Mouse (Mus musculus) intestine, embryonic 16.5 days (tissue): ENCODE measurements around the gene Mfsd4b2. TPM values are rescaled to one million over a fixed set of nuclear protein-coding genes. Genes with fewer than 3 reads are reported as not detected.

Experiments used
- ATAC-seq: fragments of 200-750 bp; cut with Nextera tagmentation; 2 replicates; pipeline ENCODE4 v1.8.0; 2017; ENCODE audit warnings: moderate TSS enrichment, moderate library complexity
- H3K27ac ChIP-seq: fragments of 300-500 bp; sonication (generic); 2 replicates; pipeline ENCODE4 v1.5.1; 2014; ENCODE audit warnings: mild to moderate bottlenecking, low read length
- H3K27me3 ChIP-seq: fragments of 300-500 bp; sonication (generic); replicated peaks from 2 replicates; pipeline ENCODE4 v1.6.1; 2014; ENCODE audit warnings: low read length, control low read depth, mixed read lengths; ENCODE audit not compliant: control insufficient read depth, insufficient read depth
- H3K36me3 ChIP-seq: fragments of 300-500 bp; sonication (generic); 2 replicates; pipeline ENCODE4 v1.6.1; 2014; ENCODE audit warnings: low read length, control low read depth; ENCODE audit not compliant: control insufficient read depth, insufficient read depth
- H3K4me1 ChIP-seq: fragments of 300-500 bp; sonication (generic); 2 replicates; pipeline ENCODE4 v1.6.1; 2014; ENCODE audit warnings: low read length, control low read depth, mixed read lengths; ENCODE audit not compliant: control insufficient read depth, insufficient read depth
- H3K4me2 ChIP-seq: fragments of 300-500 bp; sonication (generic); 2 replicates; pipeline ENCODE4 v1.6.1; 2014; ENCODE audit warnings: low read depth, low read length, control low read depth
- H3K4me3 ChIP-seq: fragments of 300-500 bp; sonication (generic); 2 replicates; pipeline ENCODE4 v1.5.1; 2014; ENCODE audit warnings: mild to moderate bottlenecking, low read length
- H3K9ac ChIP-seq: fragments of 300-500 bp; sonication (generic); 2 replicates; pipeline ENCODE4 v1.6.1; 2014; ENCODE audit warnings: low read depth, low read length
- H3K9me3 ChIP-seq: fragments of 300-500 bp; sonication (generic); 2 replicates; pipeline ENCODE4 v1.6.1; 2016; ENCODE audit warnings: low read length, control low read depth; ENCODE audit not compliant: control insufficient read depth
- WGBS: fragments of 180-500 bp; shearing (Covaris S2); extraction: QIAGEN DNeasy Blood & Tissue Kit; methylation state at CpG from one replicate; pipeline ENCODE4 v1.1.7; 2014; 5-methylcytosine and 5-hydroxymethylcytosine counted together
- polyA plus RNA-seq: library from polyadenylated mRNA; unstranded; fragments of >200 nt; fragmentation: Nextera tagmentation; extraction: Ambion mirVana; gene quantifications from 2 replicates; pipeline ENCODE4 v1.2.1, GENCODE M21; 2015

The Mfsd4b2 gene
- 1.8 TPM in 2 replicates for polyA plus RNA-seq

- H3K4me2 ChIP-seq = peak within 1 kb of the TSS; percentile 89
- peak within 1 kb of the TSS; percentile 6; the same call in 1 of the 2 replicates for H3K27ac ChIP-seq
- peak within 1 kb of the TSS; percentile 77 for H3K9ac ChIP-seq
- WGBS = 1% methylated on average over 41 of the region's 41 CpGs
- no peaks in the 10 kb centered on the region for H3K27me3 ChIP-seq
- H3K9me3 ChIP-seq = no peaks in the 10 kb centered on the region
- peak within 1 kb of the TSS; percentile 55 for H3K4me3 ChIP-seq
- H3K36me3 ChIP-seq = no peaks in the 10 kb centered on the region
- peak; percentile 71 for ATAC-seq
- H3K4me1 ChIP-seq = no peaks in the 10 kb centered on the region
Measured at GRCm38 (mm10) chr10:39926616-39927139, at the start of gene Mfsd4b2. Mfsd4b2 (minus strand) TSS chr10:39926923.

DNA sequence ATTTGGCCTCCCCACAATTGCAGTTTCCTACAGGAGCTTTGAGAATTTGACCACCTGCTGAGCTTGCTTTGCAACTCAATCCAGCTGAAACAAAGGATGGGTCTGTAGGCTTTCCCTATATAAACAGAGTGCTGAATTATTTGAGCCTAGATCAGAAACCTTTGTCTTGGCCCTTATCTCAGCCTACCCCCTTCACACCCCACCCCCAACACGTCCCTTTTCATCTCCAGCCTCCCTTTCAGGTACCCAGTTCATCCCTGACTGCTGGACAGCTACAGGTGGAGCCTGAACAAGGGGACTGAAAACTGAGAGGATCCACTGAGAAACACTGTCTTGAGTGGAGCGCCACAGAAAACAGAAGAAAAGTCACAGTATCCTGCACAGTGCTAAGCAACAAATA, 49.0 kb upstream of the Mfsd4b2 start:
- ATAC-seq = no peak
- peaks cover 7% of the 10 kb centered on the region for H3K9me3 ChIP-seq
- H3K36me3 ChIP-seq = no peaks in the 10 kb centered on the region
- no peaks in the 10 kb centered on the region for H3K4me1 ChIP-seq
- no peak overlapping the region for H3K27ac ChIP-seq
- no peak overlapping the region for H3K4me2 ChIP-seq
- WGBS = 46% methylated on average over 2 of the region's 2 CpGs
- H3K4me3 ChIP-seq = no peak overlapping the region
- H3K9ac ChIP-seq = no peak overlapping the region
- no peaks in the 10 kb centered on the region for H3K27me3 ChIP-seq

DNA sequence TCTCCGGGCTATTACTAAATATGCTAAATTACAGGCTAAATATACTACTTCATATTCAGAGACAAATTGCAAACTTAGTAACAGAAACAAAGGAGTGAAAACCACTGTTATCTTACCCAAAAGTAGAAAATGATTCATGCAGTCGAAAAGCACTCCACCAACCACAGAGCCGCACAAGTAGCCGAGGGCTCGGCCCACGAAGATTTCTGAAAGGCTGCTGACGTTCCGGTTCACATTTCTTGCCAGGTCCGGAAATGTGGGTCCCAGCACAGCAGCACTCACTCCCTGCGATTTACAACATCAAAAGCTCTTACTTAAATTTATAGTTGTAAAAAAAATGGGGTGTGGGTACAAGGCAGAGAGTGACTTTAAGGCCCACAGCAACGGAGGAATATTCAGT, 48.3 kb upstream of the Mfsd4b2 start:
- WGBS = 72% methylated on average over 11 of the region's 11 CpGs
- Histone ChIP-seq H3K27ac (no peak overlapping the region), H3K4me2 (no peak overlapping the region), H3K4me1 (no peaks in the 10 kb centered on the region), H3K9me3 (peaks cover 7% of the 10 kb centered on the region), H3K27me3 (no peaks in the 10 kb centered on the region), H3K9ac (no peak overlapping the region), H3K4me3 (no peak overlapping the region), H3K36me3 (no peaks in the 10 kb centered on the region)
- ATAC-seq = no peak

DNA sequence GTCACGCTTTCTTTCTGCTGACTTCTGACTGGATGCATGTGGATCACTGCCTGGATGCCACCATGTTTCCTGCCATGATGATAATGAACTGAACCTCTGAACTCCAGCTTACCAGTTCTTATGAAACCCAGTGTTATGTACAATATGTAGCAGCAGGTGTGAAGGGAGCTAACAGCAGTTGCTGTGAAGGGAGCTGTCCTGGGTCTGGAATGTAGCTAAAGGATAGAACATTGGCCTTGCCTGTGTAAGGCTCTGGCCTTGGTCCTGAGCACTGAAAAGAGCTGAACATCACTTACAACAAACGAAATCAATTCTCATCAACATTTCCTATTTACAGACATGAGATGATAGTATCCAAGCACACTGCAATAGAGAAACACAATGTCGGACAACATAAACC, 40.8 kb upstream of the Mfsd4b2 start:
- no peak overlapping the region for H3K9ac ChIP-seq
- H3K4me3 ChIP-seq = no peak overlapping the region
- H3K27me3 ChIP-seq = no peaks in the 10 kb centered on the region
- ATAC-seq = no peak
- H3K9me3 ChIP-seq = no peaks in the 10 kb centered on the region
- 83% methylated on average over 3 of the region's 3 CpGs for WGBS
- no peaks in the 10 kb centered on the region for H3K36me3 ChIP-seq
- H3K27ac ChIP-seq = no peak overlapping the region
- H3K4me1 ChIP-seq = no peaks in the 10 kb centered on the region
- no peak overlapping the region for H3K4me2 ChIP-seq

DNA sequence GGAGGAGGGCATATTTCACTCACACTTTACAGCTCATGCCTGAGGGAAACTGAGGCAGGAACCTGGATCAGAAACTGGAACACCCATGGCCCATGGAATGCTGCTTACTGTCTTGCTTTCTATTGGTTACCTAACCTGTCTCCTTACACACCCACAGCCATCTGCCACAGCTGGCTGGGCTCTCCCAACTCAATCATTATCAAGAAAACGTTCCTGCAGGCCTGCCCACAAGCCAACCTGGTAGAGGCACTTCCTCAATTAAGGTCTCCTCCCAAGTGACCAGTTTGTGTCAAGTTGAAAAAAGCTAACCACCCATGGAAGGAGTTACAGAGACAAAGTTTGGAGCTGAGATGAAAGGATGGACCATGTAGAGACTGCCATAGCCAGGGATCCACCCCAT, 35.2 kb upstream of the Mfsd4b2 start:
- no peak overlapping the region for H3K4me3 ChIP-seq
- H3K9me3 ChIP-seq = no peaks in the 10 kb centered on the region
- WGBS = 59% methylated on average over 1 of the region's 1 CpGs

DNA sequence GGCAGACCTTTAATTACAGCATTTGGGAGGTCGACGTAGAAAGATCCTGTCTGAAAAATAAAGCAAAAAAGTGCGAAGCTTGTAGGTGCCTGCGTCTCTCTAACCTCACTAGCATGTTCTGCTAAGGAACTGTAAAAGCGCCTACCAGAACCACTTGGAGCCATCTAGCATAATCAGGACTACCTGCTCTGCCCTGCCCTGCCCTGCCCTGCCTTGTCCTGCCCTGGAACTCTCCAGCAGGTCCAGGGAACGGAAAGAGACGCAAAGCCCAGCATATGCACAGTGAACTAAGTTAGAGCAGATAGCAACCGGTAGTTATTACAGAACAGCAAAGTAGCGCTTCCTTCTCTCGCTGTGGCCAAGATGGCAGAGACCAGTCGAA, 33.7 kb upstream of the Mfsd4b2 start:
- peak; percentile 75 for ATAC-seq
- peak overlapping the region; percentile 16; the same call in 1 of the 2 replicates for H3K4me3 ChIP-seq
- H3K27ac ChIP-seq = no peak overlapping the region
- WGBS = 41% methylated on average over 11 of the region's 11 CpGs
- H3K9me3 ChIP-seq = no peaks in the 10 kb centered on the region
- peaks cover 3% of the 10 kb centered on the region; the same call in 1 of the 2 replicates for H3K4me1 ChIP-seq
- no peaks in the 10 kb centered on the region for H3K36me3 ChIP-seq
- no peaks in the 10 kb centered on the region for H3K27me3 ChIP-seq
- no peak overlapping the region; the same call in 1 of the 2 replicates for H3K9ac ChIP-seq
- peak overlapping the region; percentile 91 for H3K4me2 ChIP-seq

More for the DNA sequence above, 35.2 kb upstream of the Mfsd4b2 start:
- peaks cover 3% of the 10 kb centered on the region; the same call in 1 of the 2 replicates for H3K4me1 ChIP-seq
- no peak for ATAC-seq
- H3K27me3 ChIP-seq = no peaks in the 10 kb centered on the region
- no peak overlapping the region for H3K9ac ChIP-seq
- H3K36me3 ChIP-seq = no peaks in the 10 kb centered on the region
- no peak overlapping the region for H3K27ac ChIP-seq
- no peak overlapping the region for H3K4me2 ChIP-seq

DNA sequence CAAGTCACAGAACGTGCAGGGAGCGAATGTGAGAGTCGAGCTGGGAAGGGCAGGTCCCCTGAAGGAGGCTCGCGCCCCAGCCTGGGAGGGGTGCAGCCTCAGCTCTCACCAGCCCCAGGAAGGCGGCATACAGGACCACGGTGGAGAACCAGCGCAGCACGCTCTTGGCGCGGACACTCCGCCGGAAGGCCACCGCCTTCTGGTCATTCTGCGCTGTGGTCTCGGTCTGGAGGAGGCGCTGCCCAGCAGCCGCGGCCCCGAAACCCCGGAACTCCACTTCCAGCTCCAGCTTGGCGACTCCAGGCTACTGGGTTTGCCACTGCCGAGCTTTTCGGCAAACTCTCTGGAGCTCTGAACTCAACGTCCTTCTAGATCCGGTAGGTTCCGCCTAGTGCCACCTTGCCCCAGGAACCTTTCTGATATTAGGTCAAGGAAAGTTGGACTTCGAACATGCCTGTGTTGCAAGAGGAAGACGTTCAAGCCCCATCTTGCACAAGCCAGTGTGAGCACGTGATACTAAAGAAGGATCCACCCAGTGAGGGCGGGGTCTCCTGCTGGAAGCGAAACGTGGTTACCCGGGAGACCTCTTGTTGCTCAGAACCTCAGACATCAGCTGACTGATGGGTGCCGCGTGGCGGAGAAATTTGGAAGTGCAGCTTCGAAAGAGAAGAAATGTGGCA, 33.2 kb upstream of the Mfsd4b2 start, which contains the start of gene Mfsd4b3:
TSS of gene Mfsd4b3 (minus strand) at position 393 of the 680 bp plus-strand sequence.
- ATAC-seq = peak; percentile 99
- H3K9ac ChIP-seq = peak within 1 kb of the TSS; percentile 84
- H3K27me3 ChIP-seq = no peaks in the 10 kb centered on the region
- no peaks in the 10 kb centered on the region for H3K9me3 ChIP-seq
- no peaks in the 10 kb centered on the region for H3K36me3 ChIP-seq
- under 1% methylated on average over 38 of the region's 38 CpGs for WGBS
- peak within 1 kb of the TSS; percentile 94 for H3K27ac ChIP-seq
- peak within 1 kb of the TSS; percentile 91 for H3K4me2 ChIP-seq
- peaks cover 3% of the 10 kb centered on the region; the same call in 1 of the 2 replicates for H3K4me1 ChIP-seq
- H3K4me3 ChIP-seq = peak within 1 kb of the TSS; percentile 70

GRCm38 (mm10) chr10:39958266-39958665, 31.5 kb upstream of the Mfsd4b2 start:
- Histone ChIP-seq H3K4me2 (no peak overlapping the region), H3K4me1 (peaks cover 3% of the 10 kb centered on the region; the same call in 1 of the 2 replicates), H3K27me3 (no peaks in the 10 kb centered on the region), H3K9me3 (no peaks in the 10 kb centered on the region), H3K4me3 (no peak overlapping the region), H3K36me3 (no peaks in the 10 kb centered on the region), H3K27ac (no peak overlapping the region), H3K9ac (no peak overlapping the region)
- no peak for ATAC-seq
- 69% methylated on average over 4 of the region's 4 CpGs for WGBS

DNA sequence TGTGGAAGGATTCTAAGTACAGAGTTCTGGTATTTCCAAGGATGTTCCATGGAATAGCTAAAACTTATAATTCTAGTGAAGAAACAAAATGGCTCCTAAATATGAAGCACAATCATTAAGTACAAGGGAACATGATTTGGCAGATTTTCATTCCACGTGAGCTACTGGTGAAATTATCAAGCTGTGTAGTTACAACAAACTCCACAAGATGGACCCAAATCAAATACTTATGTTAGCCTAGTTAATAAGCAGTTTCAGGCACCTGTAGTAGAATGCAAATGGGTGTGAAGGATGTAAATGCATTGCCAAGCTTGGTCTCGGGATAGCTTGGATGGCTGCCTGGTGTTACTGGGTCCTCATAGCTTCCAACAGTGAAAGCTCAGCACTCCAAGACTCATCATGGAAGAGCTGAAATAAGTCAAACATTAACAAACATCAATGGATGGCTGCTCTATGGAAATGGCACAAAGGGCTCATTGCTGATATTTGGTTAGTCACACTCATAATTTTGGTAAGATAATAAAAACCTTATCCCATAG, 29.7 kb upstream of the Mfsd4b2 start:
- 71% methylated on average over 2 of the region's 2 CpGs for WGBS
- Histone ChIP-seq H3K4me2 (no peak overlapping the region), H3K4me1 (peaks cover 3% of the 10 kb centered on the region; the same call in 1 of the 2 replicates), H3K4me3 (no peak overlapping the region), H3K9ac (no peak overlapping the region), H3K27ac (no peak overlapping the region), H3K27me3 (no peaks in the 10 kb centered on the region), H3K36me3 (no peaks in the 10 kb centered on the region), H3K9me3 (no peaks in the 10 kb centered on the region)
- ATAC-seq = no peak
